Mouse (Mus musculus): Measurements from ENCODE around the gene Ugt2b34. TPM values are rescaled to one million over a fixed set of nuclear protein-coding genes. Genes with fewer than 3 reads are reported as not detected.
"Not testable (repeated sequence)": the region's sequence is repeated elsewhere in the genome, so short reads cannot be mapped to it uniquely, and the experiment has no call there.

Ugt2b34 gene
- not detected for total RNA-seq (2021)

GRCm38 (mm10) chr5:86906758-86907157 lies at the start of gene Ugt2b34:
Gene Ugt2b34, minus strand, starts transcription at chr5:86906937.
- no peak for DNase-seq

GRCm38 (mm10) chr5:86942111-86942510 lies 35.4 kb upstream of the Ugt2b34 start:
- no peak for DNase-seq

GRCm38 (mm10) chr5:86926426-86926825 lies 19.7 kb upstream of the Ugt2b34 start, which contains the start of gene Ugt2b1:
Gene Ugt2b1, minus strand, starts transcription at chr5:86926530.
- no peak for DNase-seq

GRCm38 (mm10) chr5:86920661-86921233 lies 14.0 kb upstream of the Ugt2b34 start:
- no peak for DNase-seq

GRCm38 (mm10) chr5:86911357-86912099 lies 4.8 kb upstream of the Ugt2b34 start:
- no peak for DNase-seq

GRCm38 (mm10) chr5:86910770-86911169 lies 4.0 kb upstream of the Ugt2b34 start:
- DNase-seq = no peak

GRCm38 (mm10) chr5:86889933-86890332 lies 16.8 kb downstream of the Ugt2b34 start:
- DNase-seq = no peak

- no peak for DNase-seq
Measured at GRCm38 (mm10) chr5:86888420-86888819, 18.3 kb downstream of the Ugt2b34 start.

GRCm38 (mm10) chr5:86887081-86887480 lies 19.7 kb downstream of the Ugt2b34 start:
- no peak for DNase-seq

- DNase-seq = no peak
Measured at GRCm38 (mm10) chr5:86886620-86887019, 20.1 kb downstream of the Ugt2b34 start.

GRCm38 (mm10) chr5:86871877-86872276 lies 34.9 kb downstream of the Ugt2b34 start:
- peak; percentile 21 for DNase-seq

- DNase-seq = no peak
Measured at GRCm38 (mm10) chr5:86858336-86858735, 48.4 kb downstream of the Ugt2b34 start.

GRCm38 (mm10) chr5:86857682-86858081 lies 49.1 kb downstream of the Ugt2b34 start:
- DNase-seq = no peak

GRCm38 (mm10) chr5:86856505-86856904 lies 50.2 kb downstream of the Ugt2b34 start:
- peak; percentile 8 for DNase-seq

- no peak for DNase-seq
Measured at GRCm38 (mm10) chr5:86851658-86852057, 55.1 kb downstream of the Ugt2b34 start.

- DNase-seq = peak; percentile 13
Measured at GRCm38 (mm10) chr5:86850104-86850503, 56.6 kb downstream of the Ugt2b34 start.

GRCm38 (mm10) chr5:86841261-86841660 lies 65.5 kb downstream of the Ugt2b34 start:
- DNase-seq = not testable (repeated sequence)

- DNase-seq = no peak
Measured at GRCm38 (mm10) chr5:86840207-86840606, 66.5 kb downstream of the Ugt2b34 start.

Other genes starting within 250 kb of the Ugt2b34 start
- gene Tmprss11b, start 230.6 kb downstream of the Ugt2b34 start, total RNA-seq (2021) = not detected
- not detected for gene Tmprss11e, start 161.1 kb downstream of the Ugt2b34 start, total RNA-seq (2021)
- 10 to 100 TPM; 43.3 to 45.7 TPM for gene Ythdc1, start 102.7 kb downstream of the Ugt2b34 start, total RNA-seq (2021)
- not detected for gene Ugt2b1, start 19.6 kb upstream of the Ugt2b34 start, total RNA-seq (2021)
- not detected for gene Ugt2b35, start 93.9 kb upstream of the Ugt2b34 start, total RNA-seq (2021)
- gene Ugt2b36, start 185.6 kb upstream of the Ugt2b34 start, total RNA-seq (2021) = not detected
- not detected for gene Ugt2b5, start 233.4 kb upstream of the Ugt2b34 start, total RNA-seq (2021)

Measured in heart, postnatal 4 days (tissue).